In genomic region chr17:78598624-78599023, GRCm38 (mm10) we compare ENCODE assay signal across 9 mouse cellular contexts.
DNase-seq lines count a peak whose midpoint lies in the region; ATAC-seq and TF ChIP-seq lines count a peak whose summit lies in the region.
"Had no signal": no experiment of that assay in that cellular context is flagged by ENCODE, and none has a peak within 500 bp of the region (broad histone marks: within the 10 kb centered on the region; RNA-seq: fewer than 3 reads in every experiment).

No protein-coding gene starts in this region.

- DNase-seq in heart, adult 18-20 months, result peak; percentile 19 to 75
- no peak for DNase-seq in heart, postnatal 25 days (ENCODE audit: low spot score)
- DNase-seq in ovary, postnatal 14 days (ENCODE audit: low spot score), result peak; percentile 44
- DNase-seq in ovary, postnatal 36 days (ENCODE audit: low spot score), result no peak
- DNase-seq in adipocyte (ENCODE audit: low spot score), result peak; percentile 73
- peak; percentile 74 for DNase-seq in lung, embryonic 14.5 days
- no peak for DNase-seq in neural tube, embryonic 10.5 days (ENCODE audit: extremely low spot score, low spot score)

- H3K4me1 ChIP-seq in lung, embryonic 14.5 days (ENCODE audit: insufficient read depth), result no peaks in the 10 kb centered on the region
- H3K4me1 ChIP-seq in forebrain, embryonic 12.5 days, result peaks cover 5% of the 10 kb centered on the region; the same call in 1 of the 2 replicates

- no peaks in the 10 kb centered on the region for H3K9me3 ChIP-seq in lung, embryonic 14.5 days (ENCODE audit: low read depth, low read length)
- H3K9me3 ChIP-seq in forebrain, embryonic 12.5 days, result no peaks in the 10 kb centered on the region
- H3K9me3 ChIP-seq: midbrain, embryonic 12.5 days had no signal

- TF ChIP-seq CTCF in lung, embryonic 14.5 days (IDR thresholded peaks at IDR 0.05; ENCODE audit: low read depth), result peak; percentile 66

- intact Hi-C loops in heart, postnatal 25 days (cut with DNase I), result no loop called here

- WGBS in lung, embryonic 14.5 days, result 9% methylated on average over 3 of the region's 3 CpGs
- WGBS in forebrain, embryonic 12.5 days, result 24% methylated on average over 3 of the region's 3 CpGs

- H3K4me2 ChIP-seq in lung, embryonic 14.5 days, result no peak overlapping the region
- no peak overlapping the region for H3K4me2 ChIP-seq in forebrain, embryonic 12.5 days
- H3K4me2 ChIP-seq: midbrain, embryonic 12.5 days had no signal

- no peak overlapping the region for H3K9ac ChIP-seq in lung, embryonic 14.5 days
- no peak overlapping the region for H3K9ac ChIP-seq in forebrain, embryonic 12.5 days
- H3K9ac ChIP-seq: midbrain, embryonic 12.5 days had no signal

- no peak overlapping the region for H3K4me3 ChIP-seq in lung, embryonic 14.5 days (ENCODE audit: low read depth, low read length)
- H3K4me3 ChIP-seq in forebrain, embryonic 12.5 days (replicated peaks), result no peak overlapping the region
- H3K4me3 ChIP-seq: midbrain, embryonic 12.5 days had no signal

- no peaks in the 10 kb centered on the region for H3K27me3 ChIP-seq in lung, embryonic 14.5 days (ENCODE audit: insufficient read depth, low read length)
- H3K27me3 ChIP-seq in forebrain, embryonic 12.5 days, result no peaks in the 10 kb centered on the region
- H3K27me3 ChIP-seq: midbrain, embryonic 12.5 days had no signal

- no peak for ATAC-seq in lung, embryonic 14.5 days (ENCODE audit: insufficient read depth)
- ATAC-seq in forebrain, embryonic 12.5 days (ENCODE audit: low FRiP score), result no peak

- H3K36me3 ChIP-seq in lung, embryonic 14.5 days (ENCODE audit: insufficient read depth), result no peaks in the 10 kb centered on the region
- H3K36me3 ChIP-seq in forebrain, embryonic 12.5 days (replicated peaks), result peaks cover 7% of the 10 kb centered on the region; the same call in 1 of the 2 replicates
- H3K36me3 ChIP-seq: midbrain, embryonic 12.5 days had no signal

- H3K27ac ChIP-seq in lung, embryonic 14.5 days (ENCODE audit: low read depth), result no peak overlapping the region
- no peak overlapping the region for H3K27ac ChIP-seq in forebrain, embryonic 12.5 days
- H3K27ac ChIP-seq: midbrain, embryonic 12.5 days had no signal

Comparison
In these comparisons a context has a peak if more than half of its experiments do, and no peak if none do; other contexts are left out.
1. DNase-seq: peak in heart, adult 18-20 months (2 of 2), ovary, postnatal 14 days (single experiment), adipocyte (single experiment) and lung, embryonic 14.5 days (single experiment); none in heart, postnatal 25 days (single experiment), ovary, postnatal 36 days (single experiment) and neural tube, embryonic 10.5 days (single experiment).